Mouse (Mus musculus): ENCODE measurements at regions not wholly inside any gene's neighbourhood (a gene's known extent, or its start where the extent isn't known, plus 50 kb on each side); places are given as distances from the start of the nearest gene placed in this dataset.

- DNase-seq: no peak
These were observed 80.7 kb downstream of the Gm7361 start for GRCm38 (mm10) chr5:26338191-26338590.

DNA sequence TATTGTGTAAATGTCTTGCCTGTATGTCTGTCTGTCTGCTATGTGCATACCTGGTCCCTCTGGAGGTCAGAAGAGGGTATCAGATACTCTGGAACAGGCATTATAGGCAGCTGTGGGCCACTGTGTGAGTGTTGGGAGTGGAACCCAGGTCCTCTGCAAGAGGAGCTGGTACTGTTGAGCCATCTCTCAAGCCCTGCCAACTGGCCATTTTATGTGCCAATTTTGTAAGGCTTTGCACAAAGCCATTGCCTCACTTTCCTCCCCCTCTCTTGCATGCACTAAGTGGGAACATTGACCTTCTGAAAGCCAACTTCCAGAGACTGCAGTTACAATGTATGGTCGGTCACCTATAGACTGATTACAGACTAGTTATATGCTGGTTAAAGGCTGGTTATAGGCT is 81.8 kb downstream of the Gm7361 start:
- DNase-seq: no peak

GRCm38 (mm10) chr5:26355156-26355555 is 97.7 kb downstream of the Gm7361 start:
- no peak for DNase-seq

GRCm38 (mm10) chr5:26359082-26359481 is 101.6 kb downstream of the Gm7361 start:
- DNase-seq: no peak

GRCm38 (mm10) chr5:26374175-26374984 is 116.9 kb downstream of the Gm7361 start:
- no peak for DNase-seq

DNA sequence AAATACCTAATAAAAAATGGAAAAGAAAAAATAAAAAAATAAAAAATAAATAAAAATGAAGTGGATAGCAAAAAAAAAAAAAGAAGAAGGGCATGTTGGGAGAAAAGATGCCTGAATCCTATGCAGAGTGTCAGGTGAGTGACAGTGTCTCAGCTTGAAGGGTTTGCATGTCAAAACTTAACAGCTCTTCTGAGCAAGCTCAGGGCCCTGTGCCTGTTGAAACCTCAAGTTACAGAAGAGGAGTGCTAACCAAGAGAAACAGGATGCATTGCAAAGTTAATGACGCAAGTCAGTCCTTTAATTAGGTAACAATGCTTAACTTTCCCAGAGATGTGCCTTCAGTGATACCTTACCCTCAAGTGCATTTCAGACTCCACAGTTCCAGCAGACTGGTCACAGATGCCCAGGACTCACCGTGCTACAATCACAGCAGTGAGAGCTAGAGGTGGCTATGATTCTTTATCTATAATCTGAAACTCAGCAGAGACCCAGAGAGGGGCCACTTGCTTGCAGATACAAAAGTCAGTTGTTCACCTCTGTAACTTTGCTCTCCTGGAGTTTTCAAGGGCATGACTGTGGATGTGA is 149.7 kb downstream of the Gm7361 start:
- DNase-seq: no peak

- DNase-seq: no peak
These were observed 155.7 kb downstream of the Gm7361 start for GRCm38 (mm10) chr5:26413185-26413584.

DNA sequence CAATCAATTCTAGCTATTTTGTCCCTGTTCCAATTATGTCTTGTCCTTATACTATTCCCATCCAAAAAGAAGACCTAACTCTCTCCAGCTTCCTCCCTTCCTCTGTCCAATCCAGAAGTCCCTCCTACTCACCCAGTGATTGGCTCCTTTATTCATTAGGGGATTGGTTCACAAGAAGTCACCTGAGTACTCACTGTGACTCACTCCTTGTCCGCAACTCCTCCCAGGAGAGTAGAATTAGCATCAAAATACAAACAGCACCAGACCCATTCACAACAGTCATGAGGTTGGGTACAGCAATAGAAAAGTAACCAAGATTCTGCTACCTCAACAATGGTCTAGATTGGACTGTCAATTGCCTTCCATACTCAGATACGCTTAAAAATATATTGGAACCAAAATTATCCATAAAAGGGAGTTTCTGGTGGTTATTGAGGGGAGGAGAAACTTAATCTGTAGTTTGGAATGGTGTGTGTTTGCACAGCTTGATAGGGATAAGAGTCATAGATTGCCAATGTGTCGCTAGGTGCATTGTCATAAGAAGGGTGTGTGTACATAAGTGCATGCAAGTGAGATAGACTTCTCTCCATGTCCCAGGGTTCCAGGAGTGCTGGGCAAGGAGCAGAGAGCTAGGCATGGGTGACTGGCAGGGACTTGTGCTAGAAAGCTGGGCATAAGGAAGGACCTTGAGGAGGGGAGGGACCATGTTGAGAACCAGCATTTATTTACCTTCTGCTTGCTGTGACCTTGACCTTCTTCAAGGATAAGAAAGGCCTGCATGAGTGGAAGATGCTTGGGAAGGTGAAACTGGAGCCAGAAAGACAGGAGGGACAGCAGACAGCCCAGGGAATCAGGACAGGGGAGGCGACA is 187.1 kb downstream of the Gm7361 start:
- DNase-seq: no peak

DNA sequence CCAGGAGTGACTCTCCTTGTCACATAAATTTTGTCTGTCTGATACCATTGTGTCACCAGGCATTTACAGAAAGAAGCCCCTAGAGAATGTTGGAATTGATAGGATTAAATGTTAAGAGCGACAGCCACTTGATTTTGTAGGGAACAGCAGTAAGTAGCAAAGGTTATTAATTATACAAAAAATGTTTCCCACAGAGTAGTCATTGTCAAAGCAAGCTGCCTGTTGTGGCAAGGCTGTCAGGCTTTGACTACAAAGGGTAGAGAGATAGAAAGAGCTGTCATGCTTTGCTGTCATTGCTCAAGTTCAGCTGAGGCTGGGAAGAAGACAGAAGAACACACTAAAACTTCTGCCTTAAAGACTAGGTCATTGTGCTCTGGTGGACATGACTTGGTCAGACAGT is 193.8 kb downstream of the Gm7361 start:
- no peak for DNase-seq

DNA sequence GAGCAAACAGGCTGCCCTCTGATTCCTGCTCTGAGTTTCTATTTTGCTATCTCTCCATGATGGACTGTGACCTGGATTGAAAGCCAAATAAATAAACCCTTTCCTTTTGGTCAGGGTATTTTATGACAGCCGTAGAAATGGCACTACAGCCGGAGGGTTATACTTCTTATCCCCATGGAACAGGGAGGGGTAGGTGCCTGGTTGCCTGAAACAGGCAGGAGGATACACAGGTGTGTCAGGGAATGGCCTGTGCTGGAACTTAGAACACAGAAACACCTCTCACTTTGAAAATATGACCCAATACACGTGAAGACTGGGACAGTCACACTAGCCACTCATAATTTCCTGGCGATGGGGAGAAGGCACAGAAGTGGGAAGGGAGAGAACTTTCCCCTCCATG is 200.1 kb downstream of the Gm7361 start:
- DNase-seq: no peak

DNA sequence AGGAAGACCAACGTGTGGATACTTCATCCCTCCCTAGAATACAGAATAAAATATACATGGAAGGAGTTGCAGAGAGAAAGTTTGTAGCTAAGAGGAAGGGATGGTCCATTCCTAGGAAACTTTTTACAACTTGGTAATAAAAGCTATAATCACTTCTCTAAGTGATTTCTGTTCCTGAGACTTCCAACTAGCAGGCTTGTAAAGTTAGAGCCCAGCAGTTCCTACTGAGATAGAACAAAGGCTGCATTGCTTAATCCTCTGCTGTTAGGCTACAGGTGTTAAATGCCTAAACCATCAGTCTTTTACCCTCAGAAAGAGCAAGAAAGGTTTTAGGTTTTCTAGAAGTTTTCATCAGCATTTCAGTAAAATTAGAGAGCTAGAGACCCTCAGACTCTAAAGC is 209.2 kb downstream of the Gm7361 start:
- DNase-seq: no peak

DNA sequence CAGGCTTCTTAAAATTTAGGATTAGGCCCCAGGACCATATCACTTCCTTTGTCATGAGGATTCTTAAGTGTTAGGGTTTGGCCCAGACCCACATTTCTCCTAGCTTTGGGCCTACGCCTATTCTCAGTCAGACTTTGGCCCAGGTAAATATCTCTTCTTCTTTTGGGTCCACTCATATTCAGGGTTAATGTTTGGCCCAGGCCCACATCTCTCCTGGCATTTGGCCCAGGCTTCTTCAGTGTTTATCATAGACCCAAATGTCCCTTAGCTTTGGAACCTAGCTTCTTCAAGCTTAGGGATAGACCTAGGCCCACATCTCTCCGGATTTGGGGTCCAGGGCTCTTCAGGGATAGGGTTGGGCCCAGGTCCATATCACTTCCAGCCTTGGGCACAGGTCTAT is 228.2 kb downstream of the Gm7361 start:
- no peak for DNase-seq

GRCm38 (mm10) chr5:26494003-26494402 is 236.5 kb downstream of the Gm7361 start:
- DNase-seq: peak; percentile 28

DNA sequence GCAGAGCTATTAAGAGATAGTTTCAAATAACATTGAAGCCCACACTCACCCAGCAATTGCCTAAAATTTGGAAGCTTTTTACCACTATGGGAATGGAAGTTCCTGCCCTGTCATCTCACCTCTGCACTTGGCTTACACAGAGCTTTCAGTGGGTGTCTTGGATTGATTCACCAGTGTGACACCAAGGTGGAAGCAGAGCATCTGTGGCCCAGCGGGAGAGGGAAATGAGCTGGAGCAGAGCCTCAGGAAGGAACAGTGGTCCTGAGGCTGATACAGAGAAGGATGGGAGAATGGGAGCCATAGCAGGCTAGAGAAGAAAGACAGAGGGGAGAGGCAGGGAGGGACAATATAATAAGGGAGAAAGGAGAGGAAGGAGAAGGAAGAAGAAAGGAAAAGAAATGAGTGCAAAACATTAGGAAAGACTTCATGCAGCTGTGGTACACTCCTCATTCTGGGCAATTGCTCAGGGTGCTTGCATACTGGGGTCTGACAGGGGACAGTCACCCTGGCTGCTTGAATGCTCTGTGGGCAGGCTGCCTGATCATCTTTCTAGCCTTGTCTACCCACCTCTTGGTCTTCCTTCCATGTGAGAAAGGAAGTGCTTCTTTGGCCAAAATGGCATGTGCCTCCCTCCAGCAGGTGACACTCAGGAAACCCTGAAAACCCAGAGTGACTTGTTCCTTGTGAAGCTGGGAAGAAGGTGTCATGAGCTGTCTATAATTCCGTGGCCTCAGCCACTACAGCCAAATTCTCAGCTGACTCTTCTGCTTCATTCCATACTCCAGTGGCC is 240.3 kb downstream of the Gm7361 start:
- DNase-seq: no peak

- no peak for DNase-seq
These were observed 252.2 kb downstream of the Gm7361 start for GRCm38 (mm10) chr5:26509525-26510168.

DNA sequence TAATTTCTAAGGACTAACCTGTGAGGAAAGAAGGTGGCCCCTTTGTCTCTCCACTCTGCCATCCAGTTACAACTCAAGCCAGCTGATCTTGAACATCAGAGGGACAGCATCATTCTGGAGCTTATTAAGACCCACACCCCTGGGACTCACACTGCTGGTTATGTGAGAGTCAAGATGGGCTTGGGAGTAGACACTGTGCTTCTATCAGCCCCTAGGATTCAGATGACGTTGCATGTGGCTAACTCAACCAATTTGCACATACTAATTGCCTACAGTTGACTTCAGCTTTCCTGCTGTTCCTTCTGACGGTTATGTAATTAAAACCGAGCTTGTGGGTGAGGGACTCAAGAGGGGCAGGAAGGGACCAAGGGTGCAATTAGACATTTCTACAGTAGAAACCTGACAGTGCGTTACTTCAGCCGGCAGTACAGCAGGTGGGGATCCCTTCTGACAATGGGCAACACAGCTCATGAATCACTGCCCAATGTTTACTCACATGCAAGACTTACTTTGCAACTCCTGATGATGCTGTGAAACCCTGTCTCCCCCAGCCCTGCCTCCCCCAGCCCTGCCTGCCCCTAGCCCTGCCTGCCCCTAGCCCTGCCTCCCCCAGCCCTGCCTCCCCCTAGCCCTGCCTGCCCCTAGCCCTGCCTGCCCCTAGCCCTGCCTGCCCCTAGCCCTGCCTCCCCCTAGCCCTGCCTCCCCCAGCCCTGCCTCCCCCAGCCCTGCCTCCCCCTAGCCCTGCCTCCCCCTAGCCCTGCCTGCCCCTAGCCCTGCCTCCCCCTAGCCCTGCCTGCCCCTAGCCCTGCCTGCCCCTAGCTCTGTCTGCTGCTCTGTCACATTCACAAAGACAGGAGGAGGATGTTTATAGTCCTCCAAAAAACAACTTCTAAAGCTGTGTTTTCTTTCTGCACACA is 255.8 kb downstream of the Gm7361 start:
- DNase-seq: no peak

DNA sequence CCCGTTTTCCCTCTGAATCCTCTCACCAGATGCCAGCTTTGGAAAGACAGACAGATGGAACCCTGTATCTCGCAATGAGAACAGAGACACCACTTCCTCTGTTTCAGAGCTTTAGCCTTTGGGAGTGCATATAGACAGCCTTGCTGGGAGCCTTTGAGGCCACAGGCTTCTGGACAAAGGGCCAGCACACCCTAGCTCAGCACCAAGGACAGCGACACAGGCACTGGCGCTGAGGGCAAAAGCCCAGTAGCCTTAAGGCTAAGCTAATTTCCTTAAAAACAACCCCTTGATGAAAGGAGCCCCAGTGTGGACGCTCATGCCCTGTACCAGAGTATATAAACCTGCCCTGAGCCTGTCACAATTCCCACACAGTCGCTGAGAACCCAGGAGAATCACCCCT is 278.1 kb downstream of the Gm7361 start:
- peak; percentile 17 for DNase-seq

GRCm38 (mm10) chr5:26563291-26563690 is 253.7 kb upstream of the Dpp6 start:
- no peak for DNase-seq

- DNase-seq: no peak
These were observed 252.9 kb upstream of the Dpp6 start for GRCm38 (mm10) chr5:26564056-26564455.

- no peak for DNase-seq
These were observed 244.3 kb upstream of the Dpp6 start for GRCm38 (mm10) chr5:26572691-26573191.

Measured in adrenal gland, adult 2 months (tissue).